Mouse (Mus musculus) liver, embryonic 14.5 days (tissue): ENCODE measurements around the gene Armc8.

Experiments used
- CTCF ChIP-seq: IDR thresholded peaks from 2 replicates; pipeline ENCODE4 v1.5.1; 2016; ENCODE audit warnings: antibody characterized with exemption, low read depth, control low read depth
- EP300 ChIP-seq: IDR thresholded peaks from 2 replicates; pipeline ENCODE4 v1.6.1; 2016; ENCODE audit warnings: antibody characterized with exemption, low read depth

DNA sequence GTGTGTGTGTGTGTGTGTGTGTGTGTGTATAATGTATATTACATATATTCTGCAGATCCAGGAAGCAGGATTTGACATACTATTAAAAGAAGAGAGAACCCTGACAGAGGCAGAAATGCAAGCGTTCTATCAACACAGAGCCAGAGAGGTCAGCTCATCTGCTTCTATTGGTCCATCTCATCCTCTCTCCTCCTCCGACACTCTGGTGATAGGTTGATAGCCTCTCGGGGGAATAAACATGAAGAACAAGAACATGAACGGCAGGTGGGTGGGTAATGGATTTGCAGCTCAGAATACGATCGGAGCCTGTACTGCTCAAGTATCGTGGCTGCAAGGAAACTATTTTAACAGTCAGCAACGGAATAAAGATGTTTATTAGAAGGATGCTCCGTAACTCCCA is 100.1 kb downstream of the Armc8 start:
- TF ChIP-seq CTCF, result no peak
- TF ChIP-seq EP300, result no peak
